Mouse (Mus musculus): ENCODE data around the gene Commd8.
A peak's percentile ranks its signal among the peaks of the same experiment; 100 is the strongest.

Gene Commd8

DNA sequence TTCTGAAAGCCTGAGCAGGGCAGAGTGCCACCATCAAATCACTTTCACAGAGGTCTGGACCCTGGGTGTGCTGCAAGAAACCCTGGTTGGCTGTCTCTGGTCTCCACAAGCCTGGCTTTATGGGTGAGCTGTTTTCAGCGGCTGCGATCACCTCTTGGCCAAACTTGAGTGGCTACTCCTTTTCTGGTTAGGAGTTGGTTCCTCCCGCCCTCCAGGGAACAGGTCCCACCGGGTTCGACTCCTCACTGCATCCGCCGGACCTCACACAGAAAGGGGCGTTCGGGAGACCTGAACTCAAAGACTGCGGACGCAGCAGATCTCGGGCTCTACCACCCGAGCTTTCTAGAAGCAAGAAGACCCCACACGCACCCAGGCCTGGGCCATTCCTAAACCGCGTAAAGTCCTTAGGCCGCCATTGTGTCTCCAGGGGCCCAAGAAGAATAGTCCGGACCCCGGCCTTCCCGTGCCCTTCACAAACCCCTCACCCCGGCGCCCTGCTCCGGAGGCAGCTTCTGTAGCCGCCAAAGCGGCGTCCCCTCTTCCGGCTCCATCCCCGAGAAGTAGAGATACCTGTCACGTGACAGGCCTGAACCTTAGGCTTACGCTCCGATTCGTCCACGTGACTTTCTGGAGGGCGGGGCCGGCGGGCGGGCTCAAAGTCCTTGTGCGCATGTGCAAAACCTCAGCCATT lies at the start of gene Commd8:
TSS of gene Commd8 (minus strand) at position 596 of the 691 bp plus-strand sequence.
- DNase-seq: peak; percentile 97

DNA sequence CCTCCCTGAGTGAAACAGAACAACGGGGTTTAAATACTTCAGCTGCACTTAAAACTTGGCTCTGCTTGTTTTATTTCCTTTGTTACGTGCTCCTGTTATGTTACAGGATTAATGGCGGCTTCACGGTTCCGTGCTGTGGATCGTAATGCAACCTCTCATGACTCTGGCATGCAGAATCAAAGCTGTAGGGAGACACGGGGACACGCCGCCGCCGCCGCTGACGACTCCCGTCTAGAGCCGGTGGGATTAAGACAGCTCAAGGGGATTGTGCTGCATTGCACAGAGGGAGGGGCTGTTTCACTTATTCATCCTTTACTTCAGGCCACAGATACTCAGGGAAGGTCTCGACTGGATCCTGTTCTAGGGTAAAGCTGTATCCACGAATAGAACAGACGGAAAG lies 43.8 kb upstream of the Commd8 start:
- no peak for DNase-seq

- DNase-seq: peak; percentile 68
Observed at GRCm38 (mm10) chr5:72210812-72211139, 42.8 kb upstream of the Commd8 start.

GRCm38 (mm10) chr5:72210123-72210811 lies 42.3 kb upstream of the Commd8 start:
- no peak for DNase-seq

GRCm38 (mm10) chr5:72208515-72208914 lies 40.5 kb upstream of the Commd8 start:
- no peak for DNase-seq

DNA sequence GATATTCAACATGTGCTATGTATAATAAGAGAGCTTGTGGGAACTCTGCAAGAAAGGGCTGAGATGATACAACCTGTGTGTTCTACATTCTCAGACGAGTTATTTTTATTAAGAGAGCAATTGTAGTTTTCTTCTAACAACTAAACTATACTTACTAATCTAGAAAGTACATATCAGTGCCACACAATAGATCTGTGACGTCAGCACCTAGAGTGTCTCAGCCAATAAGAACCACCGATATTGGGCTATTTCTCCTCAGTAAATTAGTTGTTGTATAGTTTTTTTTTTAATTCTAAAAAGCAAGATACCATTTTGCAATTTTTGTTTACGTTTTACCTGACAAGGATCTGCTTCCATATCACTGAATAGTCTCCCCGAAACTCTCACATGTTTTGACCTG lies 37.3 kb upstream of the Commd8 start:
- DNase-seq: no peak

- no peak for DNase-seq
Observed at GRCm38 (mm10) chr5:72204507-72204906, 36.5 kb upstream of the Commd8 start.

DNA sequence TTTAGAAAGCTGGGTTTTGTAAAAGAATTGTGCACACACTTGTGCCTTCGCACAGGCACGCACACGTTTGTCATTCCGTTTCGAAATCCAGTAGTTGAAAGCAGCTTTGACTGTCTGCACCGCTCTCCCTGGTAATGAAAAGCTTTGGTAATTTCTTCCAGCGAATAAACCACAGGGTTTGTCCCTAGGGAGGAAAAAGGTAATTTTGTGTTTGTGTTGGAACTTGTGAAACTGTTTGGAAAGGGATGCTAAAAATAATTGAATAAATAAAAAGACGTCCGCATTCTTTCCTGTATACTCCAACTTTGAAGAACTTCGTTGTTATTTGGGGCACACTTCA lies 35.7 kb upstream of the Commd8 start:
- no peak for DNase-seq

DNA sequence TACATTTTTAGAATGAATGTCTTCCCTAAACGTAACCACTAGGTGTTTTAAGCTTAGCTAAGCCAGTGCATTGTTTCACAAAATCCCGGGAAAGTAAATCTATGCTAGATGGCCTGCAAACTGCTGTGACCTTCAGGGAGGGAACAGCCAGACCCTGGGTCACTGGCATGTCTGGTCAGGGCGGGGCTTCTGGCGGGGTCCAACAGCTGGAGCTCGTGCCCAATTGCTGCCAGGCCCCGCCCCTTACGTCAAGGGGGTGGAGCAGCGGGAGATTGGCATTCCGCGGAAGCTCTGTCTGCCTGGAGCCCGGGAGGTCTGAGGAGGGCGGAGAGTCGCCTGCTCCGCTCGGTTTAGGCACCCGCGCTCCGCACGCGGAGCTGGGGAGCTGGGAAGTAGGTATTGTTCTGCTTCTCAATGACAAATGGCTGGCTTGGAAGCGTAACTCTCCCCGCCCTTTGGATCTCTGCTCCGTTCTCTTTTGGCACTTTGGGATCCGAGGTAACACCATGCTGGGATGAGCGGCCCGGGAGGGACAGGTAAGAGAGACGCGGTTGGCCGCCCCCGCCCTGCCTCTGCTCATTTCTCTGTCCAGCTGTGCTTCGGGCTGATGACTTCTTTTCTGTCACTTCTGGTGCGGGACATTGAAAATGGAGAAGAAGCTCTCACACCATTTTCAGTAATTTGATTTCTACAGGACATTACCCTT lies 35.2 kb upstream of the Commd8 start:
- peak; percentile 95 for DNase-seq

DNA sequence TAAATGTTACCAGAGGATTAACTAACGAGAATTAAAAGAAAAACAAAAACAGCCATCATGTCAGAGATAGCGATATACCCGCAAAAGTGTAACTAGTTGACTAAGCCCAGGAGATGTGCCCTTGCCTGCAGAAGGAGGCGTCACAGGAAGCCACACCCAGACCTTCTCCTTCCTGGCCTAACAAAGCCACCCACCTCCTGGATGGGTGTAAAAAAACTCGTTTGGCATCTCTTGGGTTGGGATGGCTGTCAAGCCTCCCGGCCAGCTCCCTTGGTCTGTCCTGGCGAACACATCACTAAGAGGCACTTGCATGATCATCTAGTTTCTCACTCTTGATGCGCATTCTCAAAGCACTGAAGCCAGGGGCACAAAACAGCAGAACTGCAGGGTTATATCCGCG lies 34.0 kb upstream of the Commd8 start:
- DNase-seq: peak; percentile 45

DNA sequence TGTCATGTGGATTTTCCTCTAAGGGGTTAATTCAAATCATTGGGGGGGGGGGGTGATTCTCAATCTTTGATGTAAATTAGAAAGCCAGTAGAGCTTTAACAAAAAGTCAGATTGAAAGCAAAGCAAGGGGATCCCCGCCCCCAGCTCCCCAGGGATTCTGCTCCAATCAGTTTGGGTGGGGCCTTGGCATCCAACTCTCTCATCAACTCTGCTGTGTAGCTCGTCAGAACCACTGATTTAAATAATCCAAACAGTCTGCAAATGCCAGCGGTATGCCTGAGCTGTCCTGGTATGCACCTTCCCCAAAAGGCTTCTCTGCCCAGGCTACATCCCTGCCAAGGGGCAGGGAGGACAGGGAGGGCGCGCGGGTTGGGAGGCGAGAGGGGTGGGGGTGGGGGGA lies 33.6 kb upstream of the Commd8 start:
- peak; percentile 28 for DNase-seq

DNA sequence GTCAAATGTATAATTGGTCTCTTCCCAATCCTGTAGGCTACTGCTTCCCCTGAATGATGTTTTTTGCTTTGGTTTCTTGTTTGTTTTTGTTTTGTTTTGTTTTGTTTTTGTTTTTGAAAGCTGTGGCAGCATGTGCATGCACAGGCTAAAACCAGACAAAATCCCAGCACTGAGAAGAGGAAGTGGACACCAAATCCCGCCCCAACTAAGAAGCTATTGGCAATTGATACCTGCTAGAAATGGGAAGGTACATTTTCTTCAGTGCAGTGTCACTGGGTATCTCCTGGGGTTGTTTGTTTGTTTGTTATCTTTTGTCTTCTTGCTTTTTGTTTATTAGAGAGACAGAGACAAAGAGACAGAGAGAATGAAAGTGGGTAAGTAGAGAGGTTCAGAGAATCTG lies 27.5 kb upstream of the Commd8 start:
- DNase-seq: no peak

- no peak for DNase-seq
Observed at GRCm38 (mm10) chr5:72191932-72192331, 23.9 kb upstream of the Commd8 start.

GRCm38 (mm10) chr5:72191154-72191553 lies 23.2 kb upstream of the Commd8 start:
- no peak for DNase-seq

DNA sequence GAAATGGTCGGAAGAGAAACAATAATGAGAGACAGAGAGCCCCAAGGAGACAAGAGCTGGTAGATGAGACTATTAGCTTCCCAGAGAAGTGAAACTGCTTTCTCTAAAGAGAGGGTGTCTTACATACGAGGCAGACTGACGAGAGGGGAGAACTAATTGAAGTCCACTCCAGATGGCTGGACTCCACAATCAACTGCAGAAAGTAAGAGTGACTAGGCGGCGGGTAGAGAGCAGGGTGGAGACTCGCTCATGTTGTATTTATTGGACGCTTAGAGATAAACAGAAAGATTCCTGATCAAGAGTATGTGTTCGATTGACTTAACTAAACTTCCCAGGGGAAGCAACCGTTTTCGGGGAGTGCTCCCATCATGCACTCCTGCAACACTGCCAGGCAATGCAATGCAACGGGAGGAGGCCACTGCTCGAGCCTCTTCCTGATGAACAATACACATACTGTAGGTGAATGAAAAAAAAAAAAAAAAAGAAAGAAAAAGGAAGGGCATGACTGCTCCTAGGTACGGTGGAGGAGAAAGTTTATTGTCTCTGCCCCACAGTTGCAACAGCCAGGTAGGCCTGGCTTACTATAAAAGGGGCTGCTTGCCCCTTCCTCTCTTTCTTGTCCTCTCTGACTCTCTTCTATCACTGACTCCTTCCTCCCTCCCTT lies 16.6 kb upstream of the Commd8 start:
- DNase-seq: no peak

DNA sequence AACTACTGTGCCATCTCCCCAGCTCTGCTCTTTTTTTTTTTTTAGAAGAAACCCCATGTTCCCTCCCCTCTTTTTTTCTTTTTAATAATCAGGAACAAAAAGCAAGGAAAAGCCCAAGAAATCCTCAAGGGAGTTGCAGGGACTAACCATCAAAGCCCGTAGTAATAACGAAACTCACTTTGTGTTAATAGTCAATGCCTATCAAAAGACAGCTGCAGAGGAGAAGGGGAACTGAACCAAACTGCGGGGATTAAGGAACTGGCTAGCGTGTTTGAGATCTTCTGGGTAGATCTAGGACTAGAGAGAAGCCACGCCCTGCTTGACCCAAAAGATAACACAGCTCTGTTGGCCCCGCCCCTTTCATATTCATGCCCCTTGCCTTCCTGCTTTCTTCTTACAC lies 15.9 kb upstream of the Commd8 start:
- no peak for DNase-seq

GRCm38 (mm10) chr5:72182804-72183203 lies 14.8 kb upstream of the Commd8 start:
- no peak for DNase-seq

DNA sequence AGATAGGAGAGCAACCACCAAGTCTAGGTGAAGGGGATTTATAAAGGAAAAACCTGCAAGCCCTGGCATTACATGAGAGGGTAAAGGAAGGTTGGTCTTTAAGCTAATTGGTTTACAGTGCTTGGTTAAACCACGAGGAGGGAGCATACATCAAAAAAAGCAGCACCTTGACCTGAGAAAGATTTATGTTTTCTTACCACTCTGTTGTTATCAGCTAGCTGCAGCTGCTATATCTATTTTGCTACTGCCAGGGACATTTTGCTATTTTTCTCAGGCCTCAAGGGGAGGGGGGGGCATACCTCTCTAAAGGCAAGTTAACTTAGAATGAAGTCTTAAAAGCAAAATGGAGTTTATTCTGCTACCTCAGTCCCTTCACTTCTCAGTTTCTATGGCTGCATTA lies 13.2 kb upstream of the Commd8 start:
- no peak for DNase-seq

DNA sequence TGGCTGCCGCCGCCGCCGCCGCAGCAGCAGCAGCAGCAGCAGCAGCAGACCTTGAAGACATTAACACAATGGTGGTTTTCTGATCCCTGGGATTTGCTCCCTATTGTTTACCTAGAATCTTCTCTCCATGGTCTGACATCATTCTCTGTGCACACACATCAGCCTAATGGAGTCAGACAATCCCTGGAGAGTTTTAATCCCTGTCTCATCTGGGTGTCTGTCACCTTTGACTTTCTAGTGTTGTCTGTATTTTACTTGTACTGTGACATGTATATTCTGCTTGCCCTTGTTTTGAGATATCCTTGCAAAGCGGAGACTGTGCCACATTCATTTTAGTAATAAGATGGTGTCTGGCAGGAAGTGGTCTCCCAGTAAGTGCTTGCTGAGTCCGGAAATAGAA lies 7.5 kb upstream of the Commd8 start:
- DNase-seq: no peak

- no peak for DNase-seq
Observed at GRCm38 (mm10) chr5:72175050-72175449, 7.1 kb upstream of the Commd8 start.

DNA sequence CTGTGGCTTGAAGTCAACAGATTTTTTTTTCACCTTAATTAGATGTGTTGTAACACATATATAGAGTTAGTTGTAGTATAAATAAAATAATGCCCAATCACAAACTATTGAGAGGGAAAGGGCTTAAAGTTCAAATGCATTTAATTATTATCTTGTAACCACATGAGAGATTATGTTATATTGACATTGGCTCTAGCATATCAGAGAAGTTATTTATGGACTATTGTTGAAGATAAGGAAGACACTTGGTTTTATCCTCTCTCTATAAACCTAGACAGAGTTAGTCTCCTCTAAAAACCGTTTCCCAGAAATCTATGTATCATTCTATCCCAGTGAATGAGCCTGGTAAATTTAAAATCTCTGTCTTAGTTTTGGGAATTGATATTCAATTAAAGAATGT lies 5.5 kb upstream of the Commd8 start:
- DNase-seq: no peak

DNA sequence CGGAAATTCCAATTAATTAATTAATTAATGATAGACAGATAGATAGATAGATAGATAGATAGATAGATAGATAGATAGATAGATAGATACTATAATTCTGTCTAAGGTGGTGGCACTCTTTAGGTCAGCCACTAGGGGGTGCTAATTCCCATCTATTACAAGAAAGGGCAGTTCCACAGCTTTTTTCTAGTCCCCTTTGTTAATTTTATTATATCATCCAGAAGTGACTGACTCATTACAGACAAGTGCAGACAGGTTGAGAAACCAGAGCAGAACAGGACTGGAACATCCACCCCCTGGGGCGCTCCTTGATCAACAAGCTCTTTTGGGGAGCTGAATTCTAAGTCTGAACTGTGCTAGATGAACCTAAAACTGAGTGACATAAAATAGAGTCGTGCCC lies 4.7 kb upstream of the Commd8 start:
- DNase-seq: peak; percentile 25

GRCm38 (mm10) chr5:72170067-72170466 lies 2.1 kb upstream of the Commd8 start:
- no peak for DNase-seq

DNA sequence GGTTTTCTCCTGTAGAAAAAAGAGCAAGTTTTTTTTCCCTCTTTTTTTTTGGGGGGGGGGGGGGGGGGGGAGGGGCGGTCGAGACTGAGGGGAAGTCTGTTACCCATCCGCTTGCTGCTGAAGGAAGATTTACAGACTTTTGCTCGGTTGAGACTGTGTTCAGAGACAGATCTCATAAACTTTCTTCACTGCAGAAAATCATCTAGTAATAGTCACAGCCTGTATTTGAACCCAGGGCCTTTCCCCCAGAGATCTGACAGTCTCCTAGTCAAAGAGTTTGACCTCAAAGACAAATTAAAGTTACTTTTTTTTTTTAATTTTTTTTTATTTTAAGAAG lies 264 bp upstream of the Commd8 start:
- no peak for DNase-seq
